Mouse (Mus musculus) layer of hippocampus, postnatal 14 days (tissue): ENCODE data around the gene Ogfod3. TPM values are rescaled to one million over a fixed set of nuclear protein-coding genes. Genes with fewer than 3 reads are reported as not detected.
A peak's percentile ranks its signal among the peaks of the same experiment; 100 is the strongest.

Experiments
- DNase-seq, 2 experiments: peaks; one replicate each; pipeline ENCODE4 v3.0.0; 2021 to 2022; ENCODE audit warnings: low spot score in 2 of 2, mixed read lengths in 1 of 2
- long read RNA-seq, 2 experiments: library from polyadenylated mRNA; stranded (forward); transcript quantifications; one replicate each; pipeline ENCODE4 v2.0.0; 2021
- total RNA-seq, 2 experiments: library from RNA; stranded (reverse); gene quantifications; 2 replicates each; pipeline ENCODE4 v1.2.3; 2021

Ogfod3 gene
- total RNA-seq: 1 to 10 TPM; 6.2 to 9.6 TPM
- long read RNA-seq, experiment 1, transcript Ogfod3-201 (9 exons, 1,308 nt): major isoform, 12 of 12 reads
- long read RNA-seq, experiment 1, partial matches to known transcripts: 0 of 12 reads
- long read RNA-seq, experiment 1, other reads (novel, unspliced or antisense): 0 of 12 reads
- long read RNA-seq, experiment 2, transcript Ogfod3-201 (9 exons, 1,308 nt): major isoform, 12 of 12 reads
- long read RNA-seq, experiment 2, partial matches to known transcripts: 0 of 12 reads
- long read RNA-seq, experiment 2, other reads (novel, unspliced or antisense): 0 of 12 reads

DNA sequence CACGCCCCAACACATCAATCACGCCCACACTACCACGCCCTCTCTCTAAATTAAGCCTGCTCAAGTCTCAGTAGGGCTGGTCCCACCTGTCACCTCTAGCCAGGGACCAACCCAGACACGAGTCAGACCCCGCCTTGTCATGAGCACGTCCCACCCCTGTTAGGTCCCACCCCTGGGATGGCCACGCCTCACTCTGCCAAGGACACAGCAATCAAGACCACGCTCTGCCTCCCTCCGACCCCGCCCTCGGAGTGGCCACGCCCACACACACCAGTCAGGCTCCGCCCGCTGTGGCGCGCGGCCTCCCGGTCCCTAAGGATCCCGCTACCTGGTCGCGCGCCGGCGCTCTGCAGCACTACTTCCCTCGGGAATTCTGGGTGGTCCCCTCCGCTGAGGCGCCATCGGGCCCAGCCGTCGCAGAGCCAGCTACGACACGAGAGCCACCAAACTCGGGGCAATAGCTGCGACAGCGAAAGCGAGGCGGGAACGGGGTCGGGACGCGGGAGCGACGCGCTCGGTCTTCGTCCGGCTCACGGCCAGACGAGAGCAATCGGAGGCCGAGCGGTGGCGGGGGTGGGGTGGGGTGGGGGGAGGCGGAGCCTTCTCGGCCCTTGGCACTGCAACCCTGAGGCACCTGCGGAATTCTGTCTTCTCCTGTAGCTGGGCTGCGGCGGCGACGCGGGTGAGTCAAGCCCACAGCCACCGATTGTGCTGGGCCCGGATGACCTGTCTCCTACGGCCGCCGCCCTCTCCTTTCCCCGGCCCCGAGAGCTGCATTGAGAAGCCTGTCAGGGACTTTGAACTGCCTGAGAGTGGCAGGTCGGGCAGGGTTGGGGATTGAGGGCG lies at the start of gene Ogfod3, which contains the start of gene Hexdc:
Gene Ogfod3 (minus strand): TSS at position 551 of the 846 bp plus-strand sequence.
Gene Hexdc (plus strand): TSS at position 273 of the 846 bp plus-strand sequence.
- peak; percentile 86 to 91 for DNase-seq

DNA sequence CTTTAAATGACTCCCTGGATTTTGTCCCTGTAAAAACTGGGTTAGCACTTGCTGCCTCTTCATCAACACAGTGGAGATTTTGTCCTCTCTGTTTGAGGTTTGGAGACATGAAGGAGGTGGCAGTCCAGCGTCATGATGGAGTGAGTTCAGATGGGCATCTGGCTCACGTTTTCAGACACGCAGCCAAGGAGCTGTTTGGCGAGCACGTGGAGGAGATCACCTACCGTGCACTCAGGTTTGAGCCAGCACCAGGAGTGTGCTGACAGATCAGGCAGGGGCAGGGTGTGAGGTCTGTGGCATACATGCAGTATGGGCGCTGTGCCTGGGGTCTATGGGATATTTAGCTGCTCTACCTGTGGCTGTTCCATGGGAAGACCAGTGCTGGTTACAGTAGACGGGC lies 45.7 kb upstream of the Ogfod3 start:
- no peak for DNase-seq

GRCm38 (mm10) chr11:121239669-121240068 lies 35.2 kb upstream of the Ogfod3 start:
- DNase-seq: no peak

DNA sequence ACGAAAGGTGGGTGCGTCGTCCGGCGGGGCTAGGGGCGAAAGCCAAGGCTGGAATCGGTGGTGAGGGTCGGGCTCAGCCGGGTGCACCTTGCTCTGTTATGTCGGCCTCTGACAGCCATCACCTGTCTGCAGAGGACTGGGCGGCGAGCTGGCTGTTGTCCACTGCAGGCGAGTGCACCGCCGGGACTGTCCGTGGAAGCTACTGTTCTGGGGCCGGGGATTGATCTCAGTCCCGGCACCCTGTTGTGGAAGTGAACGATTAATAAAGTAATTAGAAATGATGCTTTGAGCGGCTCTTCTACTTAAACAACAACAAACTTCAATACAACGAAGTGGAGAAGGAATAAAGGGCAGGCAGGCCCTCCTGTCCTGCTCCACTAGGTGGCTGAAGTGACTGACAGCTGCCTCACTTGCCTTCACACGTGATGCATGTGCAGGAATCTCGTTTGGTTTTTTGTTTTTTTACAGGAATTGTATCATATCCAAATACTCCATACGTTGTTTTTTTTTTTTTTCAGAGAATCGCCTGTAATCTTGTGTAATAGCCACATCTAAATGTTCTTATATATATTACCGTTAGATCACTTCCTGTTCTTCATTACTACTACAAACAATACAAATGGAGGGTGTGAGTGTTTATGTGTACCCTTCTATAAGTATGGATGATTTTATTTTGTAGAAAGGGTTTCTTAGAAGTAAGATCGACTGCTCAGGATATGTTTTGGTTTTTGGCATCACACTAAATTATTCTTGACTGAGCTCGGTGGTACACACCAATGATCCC lies 33.0 kb upstream of the Ogfod3 start:
- peak in 1 of 2 experiments; percentile 48 for DNase-seq

- DNase-seq: peak; percentile 99 to 100
Measured at GRCm38 (mm10) chr11:121236564-121237344, 32.2 kb upstream of the Ogfod3 start, which contains the start of gene Narf. Gene Narf (plus strand): TSS chr11:121237253.

DNA sequence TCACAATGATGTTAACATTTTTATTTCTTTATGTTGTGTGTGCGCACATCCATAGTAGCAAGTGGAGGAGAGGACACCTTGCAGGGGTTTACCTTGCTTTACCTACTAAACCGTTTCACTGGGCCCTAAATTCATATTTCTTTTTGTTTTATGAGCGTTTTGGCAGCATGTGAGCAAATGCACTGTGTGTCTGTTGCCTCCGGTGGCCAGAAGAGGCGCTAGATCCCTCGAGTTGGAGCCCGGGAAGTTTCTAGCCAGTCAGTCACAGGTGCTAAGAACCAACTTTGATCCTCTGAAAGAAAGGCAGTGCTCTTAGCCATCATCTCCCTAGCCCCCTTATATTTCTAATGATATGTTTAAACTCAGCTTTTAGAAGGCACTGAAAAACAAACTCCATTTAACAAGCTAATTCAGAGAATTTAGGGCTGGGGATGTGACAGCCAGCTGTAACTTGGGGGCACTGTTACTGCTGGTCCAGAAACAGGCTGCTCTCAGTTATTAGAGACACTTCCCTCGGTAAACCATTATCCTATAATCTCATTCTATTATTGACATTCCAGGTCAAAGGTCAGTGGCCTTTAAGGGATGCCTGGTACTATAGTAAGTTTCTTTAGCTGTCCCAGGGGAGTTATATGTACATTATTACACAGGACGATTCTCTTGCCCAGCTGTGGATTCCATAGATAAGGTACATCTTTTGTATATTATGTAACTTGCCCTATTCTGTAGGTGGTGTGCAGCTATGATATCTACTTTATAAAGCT lies 31.1 kb upstream of the Ogfod3 start:
- no peak for DNase-seq

- DNase-seq: no peak
Measured at GRCm38 (mm10) chr11:121232706-121233105, 28.2 kb upstream of the Ogfod3 start.

DNA sequence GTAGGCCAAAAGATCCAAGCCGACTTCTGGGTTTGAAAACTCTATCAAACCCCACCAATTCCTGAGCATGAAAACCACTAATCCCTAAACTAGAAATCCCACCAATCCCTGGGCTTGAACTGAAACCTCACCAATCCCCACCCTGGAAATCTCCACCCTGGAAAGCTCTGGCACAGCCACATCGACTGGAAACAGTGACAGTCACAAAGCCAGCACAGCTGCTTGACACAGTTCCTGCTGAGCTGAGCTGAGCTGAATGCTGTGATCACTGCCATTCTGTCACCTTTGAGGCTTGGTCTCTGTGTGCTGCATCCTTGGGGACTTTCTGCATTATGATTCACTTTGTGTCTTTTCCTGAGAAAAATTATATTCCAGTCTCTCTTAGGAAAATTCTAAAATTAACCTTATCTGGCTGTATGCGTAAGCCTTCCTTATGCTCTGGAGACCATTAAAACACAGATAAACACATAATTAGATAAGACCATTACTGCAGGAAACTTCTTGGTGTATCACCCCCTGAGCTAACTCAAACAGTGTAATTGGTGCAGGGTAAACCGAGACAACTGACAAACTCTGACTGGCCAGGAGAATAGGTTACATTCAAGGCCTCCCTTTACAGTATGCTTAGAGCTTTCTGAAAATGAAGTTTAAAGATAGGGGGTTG lies 27.2 kb upstream of the Ogfod3 start:
- DNase-seq: no peak

GRCm38 (mm10) chr11:121231191-121231590 lies 26.7 kb upstream of the Ogfod3 start:
- no peak for DNase-seq

- peak; percentile 70 to 71 for DNase-seq
Measured at GRCm38 (mm10) chr11:121229018-121229439, 24.5 kb upstream of the Ogfod3 start, which contains the start of gene Cybc1. Gene Cybc1 (minus strand): TSS chr11:121229322.

DNA sequence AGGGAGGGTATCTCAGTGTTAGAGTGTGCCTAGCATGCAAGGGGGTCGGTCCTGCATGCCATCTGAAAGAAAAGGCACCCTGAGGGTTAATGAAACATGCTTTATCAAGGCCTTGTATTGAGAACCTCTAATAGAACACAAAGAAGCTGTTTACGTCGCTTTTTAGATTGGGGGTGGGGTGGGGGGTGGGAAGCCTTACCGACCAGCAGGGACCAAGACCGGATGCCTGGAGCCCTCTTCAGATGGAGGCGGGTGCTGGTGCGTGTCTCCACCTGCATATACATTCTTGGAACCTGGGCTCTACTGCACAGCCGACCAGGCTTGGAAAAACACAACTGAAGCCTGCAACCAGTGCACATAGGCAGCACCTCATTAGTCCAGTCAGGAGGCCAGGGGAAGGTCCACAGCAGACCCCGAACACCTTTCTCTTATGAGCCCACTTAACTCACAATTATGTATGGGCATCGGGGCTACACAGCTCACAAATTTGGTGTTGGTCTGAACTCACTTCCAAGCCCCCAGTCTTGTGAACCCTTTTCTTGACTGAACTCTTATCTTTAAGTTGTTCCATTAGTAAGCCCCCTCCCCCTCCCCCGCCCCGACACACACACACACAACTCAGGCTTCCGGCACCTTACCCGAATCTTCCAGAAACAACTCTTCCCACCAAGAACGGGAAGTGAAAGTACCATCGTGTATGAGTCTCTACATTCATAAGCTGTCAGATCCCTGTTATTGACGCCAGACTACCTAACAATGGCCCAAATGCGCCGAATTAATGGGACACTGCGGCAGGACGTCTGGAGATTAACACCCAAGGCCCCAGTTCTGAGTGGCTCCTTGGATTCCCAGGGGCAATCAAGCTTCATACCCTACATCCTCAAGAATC lies 23.9 kb upstream of the Ogfod3 start:
- no peak for DNase-seq

DNA sequence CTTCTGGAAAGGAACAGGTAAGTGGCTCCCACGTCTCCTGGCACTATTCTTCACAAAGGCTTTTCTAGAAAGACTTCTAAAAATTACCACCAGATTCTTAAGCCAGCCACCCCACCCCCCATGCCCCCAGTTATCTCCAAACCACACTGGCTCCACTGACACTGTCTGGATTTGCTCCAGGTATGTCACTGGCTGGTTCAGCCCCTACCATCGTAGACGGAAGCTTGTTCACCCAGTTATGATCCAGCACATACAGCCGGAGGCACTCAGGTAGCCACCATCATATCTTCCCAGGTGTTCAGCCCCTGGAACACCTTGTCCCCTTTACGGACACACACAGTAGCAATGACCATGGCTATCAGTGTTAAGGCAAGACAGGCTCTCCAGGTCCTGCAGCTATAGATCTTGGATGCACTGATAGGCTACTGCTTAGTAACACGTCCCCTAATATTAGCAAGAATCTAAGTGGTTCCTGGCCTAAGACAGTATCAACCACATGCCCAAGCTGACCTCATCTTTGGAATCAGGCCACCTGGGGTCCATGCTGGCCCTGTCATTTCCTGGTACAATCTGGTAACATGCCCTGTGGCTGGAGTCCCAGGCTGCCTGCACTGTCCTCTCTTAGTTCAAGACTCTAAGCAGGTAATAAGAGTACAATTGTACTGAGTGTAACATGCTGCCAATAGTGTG lies 17.0 kb upstream of the Ogfod3 start:
- DNase-seq: no peak

GRCm38 (mm10) chr11:121220771-121221170 lies 16.3 kb upstream of the Ogfod3 start:
- DNase-seq: no peak

GRCm38 (mm10) chr11:121219776-121220175 lies 15.3 kb upstream of the Ogfod3 start:
- no peak for DNase-seq

DNA sequence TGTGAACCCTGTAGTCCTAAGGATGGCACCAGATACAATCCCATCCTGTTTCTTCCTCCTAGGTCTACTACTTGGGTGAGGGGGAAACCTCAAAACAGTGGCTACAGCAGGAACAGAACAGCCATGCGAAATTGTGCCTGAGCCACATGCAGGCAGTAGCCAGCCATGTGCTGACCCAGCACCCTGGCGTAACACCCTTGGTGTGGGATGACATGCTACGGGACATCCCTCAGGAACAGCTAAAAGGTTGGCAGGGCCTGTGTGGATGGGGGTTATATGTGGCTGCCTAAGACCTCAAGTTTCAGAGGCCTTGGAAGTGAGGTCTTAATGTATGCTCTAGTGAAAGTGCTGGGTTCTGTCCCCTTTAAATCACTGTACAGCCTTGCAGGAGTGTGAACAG lies 12.3 kb upstream of the Ogfod3 start:
- DNase-seq: no peak

DNA sequence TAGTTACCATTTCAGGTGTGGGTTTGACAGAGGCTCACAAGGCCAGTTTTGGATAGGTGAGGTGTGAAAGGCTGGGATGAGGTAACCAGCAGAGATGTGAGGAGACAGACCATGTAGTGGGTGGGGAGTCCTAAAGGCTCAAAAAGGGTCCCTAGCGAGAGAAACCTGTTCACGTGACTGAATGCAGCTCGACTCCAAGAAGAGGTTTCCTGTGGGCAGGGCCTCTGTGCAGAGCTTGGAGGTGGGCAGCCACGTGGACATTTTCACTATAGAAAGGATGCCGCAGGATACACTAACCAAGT lies 701 bp downstream of the Ogfod3 start:
- no peak for DNase-seq

DNA sequence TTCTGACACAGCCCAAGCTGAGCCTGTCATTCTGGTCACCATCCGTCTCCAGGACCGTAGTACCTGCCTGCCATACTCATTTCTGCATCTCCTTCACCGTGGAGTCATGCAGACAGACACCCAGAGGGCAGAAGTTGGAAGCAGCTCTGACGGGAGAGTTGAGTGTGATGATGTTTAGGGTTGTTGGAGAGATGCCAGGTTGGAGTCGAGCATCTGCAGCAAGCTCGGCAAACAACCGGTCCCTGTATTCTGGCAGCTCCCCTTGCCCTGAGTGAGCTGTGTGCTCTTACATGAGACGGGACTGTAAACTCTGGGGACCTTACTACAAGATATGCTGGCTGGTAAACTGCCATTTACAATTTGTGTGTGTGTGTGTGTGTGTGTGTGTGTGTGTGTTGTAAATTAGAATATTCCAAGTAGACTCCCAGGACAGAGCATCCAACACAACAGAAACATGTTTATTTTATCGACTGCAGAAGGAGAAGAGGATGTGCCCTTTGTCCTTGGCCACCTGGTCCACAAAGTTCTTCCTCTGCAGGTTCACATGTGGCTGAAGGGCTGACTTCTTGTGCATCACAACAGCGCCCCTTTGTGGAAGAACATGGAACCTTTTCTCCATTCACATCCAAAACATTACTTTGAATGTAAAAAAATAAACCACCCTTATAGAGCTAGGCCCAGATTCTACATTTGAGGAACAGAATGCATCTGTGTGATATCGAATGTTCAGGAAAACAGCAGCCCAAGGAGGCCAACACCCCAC lies 2.9 kb downstream of the Ogfod3 start:
- peak in 1 of 2 experiments; percentile 49 for DNase-seq
